Mouse (Mus musculus) right cerebral cortex, postnatal 25 days (tissue): ENCODE measurements at regions not wholly inside any gene's neighbourhood (a gene's known extent, or its start where the extent isn't known, plus 50 kb on each side); places are given as distances from the start of the nearest gene placed in this dataset.

ENCODE experiments used
- DNase-seq: peaks from one replicate; pipeline ENCODE4 v3.0.0; 2022

GRCm38 (mm10) chr10:21672171-21672570 is 79.2 kb downstream of the 1700020N01Rik start:
- DNase-seq = no peak

GRCm38 (mm10) chr10:21672666-21673065 is 79.7 kb downstream of the 1700020N01Rik start:
- DNase-seq = no peak

GRCm38 (mm10) chr10:21673831-21674230 is 80.9 kb downstream of the 1700020N01Rik start:
- no peak for DNase-seq

GRCm38 (mm10) chr10:21675786-21676185 is 82.8 kb downstream of the 1700020N01Rik start:
- no peak for DNase-seq

- no peak for DNase-seq
Measured at GRCm38 (mm10) chr10:21677911-21678310, 85.0 kb downstream of the 1700020N01Rik start.

GRCm38 (mm10) chr10:21678372-21678771 is 85.4 kb downstream of the 1700020N01Rik start:
- no peak for DNase-seq

GRCm38 (mm10) chr10:21678811-21679451 is 86.0 kb downstream of the 1700020N01Rik start:
- DNase-seq = no peak

- no peak for DNase-seq
Measured at GRCm38 (mm10) chr10:21680789-21681188, 87.8 kb downstream of the 1700020N01Rik start.

GRCm38 (mm10) chr10:21684286-21685013 is 91.5 kb downstream of the 1700020N01Rik start:
- no peak for DNase-seq

GRCm38 (mm10) chr10:21685122-21685798 is 92.3 kb downstream of the 1700020N01Rik start:
- DNase-seq = peak; percentile 47

GRCm38 (mm10) chr10:21686060-21686459 is 93.1 kb downstream of the 1700020N01Rik start:
- no peak for DNase-seq

GRCm38 (mm10) chr10:21687484-21687883 is 94.5 kb downstream of the 1700020N01Rik start:
- DNase-seq = no peak

GRCm38 (mm10) chr10:21688513-21688912 is 95.6 kb downstream of the 1700020N01Rik start:
- no peak for DNase-seq

GRCm38 (mm10) chr10:21689847-21690269 is 96.9 kb downstream of the 1700020N01Rik start:
- no peak for DNase-seq

GRCm38 (mm10) chr10:21695185-21695584 is 102.2 kb downstream of the 1700020N01Rik start:
- DNase-seq = no peak

GRCm38 (mm10) chr10:21696671-21697070 is 103.7 kb downstream of the 1700020N01Rik start:
- DNase-seq = no peak

- no peak for DNase-seq
Measured at GRCm38 (mm10) chr10:21701580-21701979, 108.6 kb downstream of the 1700020N01Rik start.

GRCm38 (mm10) chr10:21702134-21702533 is 109.2 kb downstream of the 1700020N01Rik start:
- DNase-seq = no peak

GRCm38 (mm10) chr10:21711866-21712265 is 118.9 kb downstream of the 1700020N01Rik start:
- DNase-seq = no peak

- no peak for DNase-seq
Measured at GRCm38 (mm10) chr10:21712828-21713227, 119.9 kb downstream of the 1700020N01Rik start.

- DNase-seq = no peak
Measured at GRCm38 (mm10) chr10:21715436-21715835, 122.5 kb downstream of the 1700020N01Rik start.

GRCm38 (mm10) chr10:21718189-21718588 is 125.2 kb downstream of the 1700020N01Rik start:
- DNase-seq = no peak

- no peak for DNase-seq
Measured at GRCm38 (mm10) chr10:21724351-21724750, 131.4 kb downstream of the 1700020N01Rik start.

GRCm38 (mm10) chr10:21724999-21725398 is 132.1 kb downstream of the 1700020N01Rik start:
- no peak for DNase-seq
